Mouse (Mus musculus): ENCODE results near the gene Tomm22. TPM values are rescaled to one million over a fixed set of nuclear protein-coding genes. Genes with fewer than 3 reads are reported as not detected.

Tomm22 gene
- 220 and 251 TPM in 2 replicates for polyA plus RNA-seq (2015; fragmentation: Nextera tagmentation; extraction: Ambion mirVana)

DNA sequence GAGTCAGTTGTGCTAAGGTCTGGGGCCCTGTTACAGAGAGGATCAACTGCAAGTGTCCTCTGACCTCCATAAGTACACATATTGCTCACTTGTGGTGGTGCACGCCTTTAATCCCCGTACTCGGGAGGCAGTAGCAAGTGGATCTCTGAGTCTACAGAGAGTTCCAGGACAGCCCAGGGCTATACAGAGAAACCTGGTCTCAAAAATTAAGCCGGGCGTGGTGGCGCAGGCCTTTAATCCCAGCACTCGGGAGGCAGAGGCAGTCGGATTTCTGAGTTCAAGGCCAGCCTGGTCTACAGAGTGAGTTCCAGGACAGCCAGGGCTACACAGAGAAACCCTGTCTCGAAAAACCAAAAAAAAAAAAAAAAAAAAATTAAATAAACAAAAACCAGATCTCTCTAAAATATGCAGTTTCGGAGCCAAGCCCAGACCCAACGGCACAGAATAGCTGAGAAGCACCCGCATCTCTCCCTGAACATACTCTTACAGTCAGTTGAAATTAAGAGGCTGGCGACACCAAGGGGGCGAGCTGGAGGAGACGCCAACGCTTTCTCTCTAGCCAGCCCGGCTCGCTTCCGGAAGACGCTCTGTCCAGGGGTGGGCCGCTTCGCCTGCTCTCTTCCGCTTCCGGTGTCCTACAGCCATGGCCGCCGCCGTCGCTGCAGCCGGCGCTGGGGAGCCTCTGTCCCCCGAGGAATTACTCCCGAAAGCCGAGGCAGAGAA, at the start of gene Tomm22:
Tomm22 (plus strand) TSS at position 613 of the 723 bp plus-strand sequence.
- Histone ChIP-seq H3K4me2 (ENCODE audit: low read length) (peak within 1 kb of the TSS; percentile 57), H3K36me3 (ENCODE audit: control insufficient read depth, insufficient read depth, low read length) (peaks cover 31% of the 10 kb centered on the region), H3K9ac (ENCODE audit: low read depth, low read length) (peak within 1 kb of the TSS; percentile 80), H3K9me3 (ENCODE audit: control insufficient read depth, low read length) (no peaks in the 10 kb centered on the region), H3K27me3 (replicated peaks; ENCODE audit: control insufficient read depth, insufficient read depth, low read length) (no peaks in the 10 kb centered on the region), H3K27ac (ENCODE audit: low read depth, low read length) (peak within 1 kb of the TSS; percentile 45; the same call in 1 of the 2 replicates), H3K4me1 (ENCODE audit: control insufficient read depth, insufficient read depth, low read depth, low read length) (peaks cover 7% of the 10 kb centered on the region), H3K4me3 (ENCODE audit: low read length) (peak within 1 kb of the TSS; percentile 71)
- ATAC-seq: peak; percentile 98
- 19% methylated on average over 32 of the region's 33 CpGs for WGBS

- H3K27ac ChIP-seq (ENCODE audit: low read depth, low read length): no peak overlapping the region
- WGBS: 83% methylated on average over 2 of the region's 2 CpGs
- H3K36me3 ChIP-seq (ENCODE audit: control insufficient read depth, insufficient read depth, low read length): peaks cover 33% of the 10 kb centered on the region
Measured at GRCm38 (mm10) chr15:79630471-79630870, 40.2 kb upstream of the Tomm22 start.

DNA sequence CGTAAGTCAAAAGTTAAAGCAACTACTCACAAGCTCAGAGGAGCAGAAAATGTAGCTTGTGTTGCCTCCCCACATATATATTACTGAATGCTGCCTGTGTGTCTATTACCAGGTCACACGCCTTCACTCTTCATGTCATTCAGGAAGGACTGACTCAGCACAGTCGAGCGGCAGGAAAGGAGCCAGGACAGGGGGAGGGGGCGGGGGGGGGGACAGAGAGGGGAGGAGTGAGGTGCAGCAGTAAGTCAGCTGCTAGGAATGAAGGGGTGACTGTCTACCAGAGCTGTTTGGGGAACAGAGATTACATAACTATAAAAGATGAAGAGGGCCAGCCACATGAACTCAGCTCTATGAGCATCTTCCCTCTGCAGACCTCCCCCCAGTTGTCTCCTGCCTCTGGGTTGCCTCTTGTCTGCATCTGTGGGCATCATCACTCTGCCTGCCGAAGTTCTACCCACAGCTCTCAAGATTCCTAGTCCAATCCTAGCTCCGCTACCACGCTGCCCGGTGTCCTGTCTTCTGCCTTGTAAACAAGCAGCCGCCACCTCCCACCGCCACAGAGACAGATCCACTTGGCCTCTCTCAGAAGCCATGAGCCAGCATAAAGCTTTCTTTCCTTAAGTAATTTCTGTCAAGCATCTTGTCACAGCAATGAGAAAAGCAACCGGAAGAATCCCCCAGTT, 29.4 kb upstream of the Tomm22 start:
- WGBS: 75% methylated on average over 12 of the region's 12 CpGs

More at GRCm38 (mm10) chr15:79630471-79630870, 40.2 kb upstream of the Tomm22 start:
- no peak overlapping the region for H3K4me2 ChIP-seq (ENCODE audit: low read length)
- no peaks in the 10 kb centered on the region for H3K9me3 ChIP-seq (ENCODE audit: control insufficient read depth, low read length)
- H3K9ac ChIP-seq (ENCODE audit: low read depth, low read length): no peak overlapping the region
- no peak for ATAC-seq
- no peak overlapping the region for H3K4me3 ChIP-seq (ENCODE audit: low read length)
- H3K27me3 ChIP-seq (replicated peaks; ENCODE audit: control insufficient read depth, insufficient read depth, low read length): no peaks in the 10 kb centered on the region
- no peaks in the 10 kb centered on the region for H3K4me1 ChIP-seq (ENCODE audit: control insufficient read depth, insufficient read depth, low read depth, low read length)

GRCm38 (mm10) chr15:79645483-79645882, 25.2 kb upstream of the Tomm22 start:
- Histone ChIP-seq H3K4me2 (ENCODE audit: low read length) (no peak overlapping the region), H3K27ac (ENCODE audit: low read depth, low read length) (no peak overlapping the region), H3K4me3 (ENCODE audit: low read length) (no peak overlapping the region), H3K36me3 (ENCODE audit: control insufficient read depth, insufficient read depth, low read length) (peaks cover 18% of the 10 kb centered on the region), H3K9ac (ENCODE audit: low read depth, low read length) (no peak overlapping the region), H3K9me3 (ENCODE audit: control insufficient read depth, low read length) (no peaks in the 10 kb centered on the region), H3K27me3 (replicated peaks; ENCODE audit: control insufficient read depth, insufficient read depth, low read length) (no peaks in the 10 kb centered on the region), H3K4me1 (ENCODE audit: control insufficient read depth, insufficient read depth, low read depth, low read length) (no peaks in the 10 kb centered on the region)
- no peak for ATAC-seq
- 91% methylated on average over 2 of the region's 2 CpGs for WGBS

More for the DNA sequence above, 29.4 kb upstream of the Tomm22 start:
- Histone ChIP-seq H3K27me3 (replicated peaks; ENCODE audit: control insufficient read depth, insufficient read depth, low read length) (no peaks in the 10 kb centered on the region), H3K27ac (ENCODE audit: low read depth, low read length) (no peak overlapping the region), H3K9me3 (ENCODE audit: control insufficient read depth, low read length) (no peaks in the 10 kb centered on the region), H3K4me1 (ENCODE audit: control insufficient read depth, insufficient read depth, low read depth, low read length) (no peaks in the 10 kb centered on the region), H3K4me2 (ENCODE audit: low read length) (no peak overlapping the region), H3K4me3 (ENCODE audit: low read length) (no peak overlapping the region), H3K9ac (ENCODE audit: low read depth, low read length) (no peak overlapping the region), H3K36me3 (ENCODE audit: control insufficient read depth, insufficient read depth, low read length) (peaks cover 15% of the 10 kb centered on the region; the same call in 1 of the 2 replicates)
- ATAC-seq: no peak

- H3K4me2 ChIP-seq (ENCODE audit: low read length): no peak overlapping the region
- H3K36me3 ChIP-seq (ENCODE audit: control insufficient read depth, insufficient read depth, low read length): peaks cover 14% of the 10 kb centered on the region
- H3K4me3 ChIP-seq (ENCODE audit: low read length): no peak overlapping the region
- no peak overlapping the region for H3K9ac ChIP-seq (ENCODE audit: low read depth, low read length)
- 92% methylated on average over 12 of the region's 12 CpGs for WGBS
- H3K9me3 ChIP-seq (ENCODE audit: control insufficient read depth, low read length): no peaks in the 10 kb centered on the region
- no peak overlapping the region for H3K27ac ChIP-seq (ENCODE audit: low read depth, low read length)
- no peak for ATAC-seq
- no peaks in the 10 kb centered on the region for H3K27me3 ChIP-seq (replicated peaks; ENCODE audit: control insufficient read depth, insufficient read depth, low read length)
- H3K4me1 ChIP-seq (ENCODE audit: control insufficient read depth, insufficient read depth, low read depth, low read length): no peaks in the 10 kb centered on the region
Measured at GRCm38 (mm10) chr15:79648130-79648529, 22.5 kb upstream of the Tomm22 start.

DNA sequence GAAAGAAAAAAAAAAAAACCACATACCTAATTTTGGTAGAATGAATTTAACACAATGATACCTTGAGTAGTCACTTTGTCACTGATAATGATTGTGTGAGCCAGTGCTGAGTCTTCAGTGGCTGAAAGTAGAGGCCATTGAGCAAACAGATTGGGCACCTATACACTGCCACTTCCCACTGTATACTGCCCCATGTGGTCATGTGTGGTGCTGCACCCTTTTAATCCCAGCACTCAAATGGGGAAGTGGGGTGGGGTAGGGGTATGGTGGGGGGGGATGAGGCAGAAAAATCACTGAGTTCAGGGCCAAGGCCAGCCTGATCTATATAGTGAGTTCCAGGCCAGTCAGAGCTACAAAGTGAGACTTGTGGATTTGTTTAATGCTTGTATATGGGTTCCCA, 20.1 kb upstream of the Tomm22 start:
- Histone ChIP-seq H3K27me3 (replicated peaks; ENCODE audit: control insufficient read depth, insufficient read depth, low read length) (no peaks in the 10 kb centered on the region), H3K9ac (ENCODE audit: low read depth, low read length) (no peak overlapping the region), H3K27ac (ENCODE audit: low read depth, low read length) (no peak overlapping the region), H3K4me3 (ENCODE audit: low read length) (no peak overlapping the region), H3K4me2 (ENCODE audit: low read length) (no peak overlapping the region), H3K36me3 (ENCODE audit: control insufficient read depth, insufficient read depth, low read length) (peaks cover 9% of the 10 kb centered on the region), H3K4me1 (ENCODE audit: control insufficient read depth, insufficient read depth, low read depth, low read length) (no peaks in the 10 kb centered on the region), H3K9me3 (ENCODE audit: control insufficient read depth, low read length) (no peaks in the 10 kb centered on the region)
- no peak for ATAC-seq

- Histone ChIP-seq H3K27me3 (replicated peaks; ENCODE audit: control insufficient read depth, insufficient read depth, low read length) (no peaks in the 10 kb centered on the region), H3K9ac (ENCODE audit: low read depth, low read length) (no peak overlapping the region), H3K4me1 (ENCODE audit: control insufficient read depth, insufficient read depth, low read depth, low read length) (no peaks in the 10 kb centered on the region; the same call in 1 of the 2 replicates), H3K36me3 (ENCODE audit: control insufficient read depth, insufficient read depth, low read length) (peaks cover 7% of the 10 kb centered on the region), H3K27ac (ENCODE audit: low read depth, low read length) (no peak overlapping the region), H3K4me3 (ENCODE audit: low read length) (no peak overlapping the region), H3K4me2 (ENCODE audit: low read length) (no peak overlapping the region), H3K9me3 (ENCODE audit: control insufficient read depth, low read length) (no peaks in the 10 kb centered on the region)
- ATAC-seq: no peak
- 77% methylated on average over 4 of the region's 4 CpGs for WGBS
Measured at GRCm38 (mm10) chr15:79651481-79651880, 19.2 kb upstream of the Tomm22 start.

- no peak for ATAC-seq
- Histone ChIP-seq H3K27me3 (replicated peaks; ENCODE audit: control insufficient read depth, insufficient read depth, low read length) (no peaks in the 10 kb centered on the region), H3K9ac (ENCODE audit: low read depth, low read length) (no peak overlapping the region), H3K9me3 (ENCODE audit: control insufficient read depth, low read length) (no peaks in the 10 kb centered on the region), H3K27ac (ENCODE audit: low read depth, low read length) (no peak overlapping the region), H3K4me3 (ENCODE audit: low read length) (no peak overlapping the region), H3K36me3 (ENCODE audit: control insufficient read depth, insufficient read depth, low read length) (no peaks in the 10 kb centered on the region), H3K4me1 (ENCODE audit: control insufficient read depth, insufficient read depth, low read depth, low read length) (peaks cover 5% of the 10 kb centered on the region), H3K4me2 (ENCODE audit: low read length) (no peak overlapping the region)
- 80% methylated on average over 14 of the region's 14 CpGs for WGBS
Measured at GRCm38 (mm10) chr15:79656451-79656850, 14.2 kb upstream of the Tomm22 start.

DNA sequence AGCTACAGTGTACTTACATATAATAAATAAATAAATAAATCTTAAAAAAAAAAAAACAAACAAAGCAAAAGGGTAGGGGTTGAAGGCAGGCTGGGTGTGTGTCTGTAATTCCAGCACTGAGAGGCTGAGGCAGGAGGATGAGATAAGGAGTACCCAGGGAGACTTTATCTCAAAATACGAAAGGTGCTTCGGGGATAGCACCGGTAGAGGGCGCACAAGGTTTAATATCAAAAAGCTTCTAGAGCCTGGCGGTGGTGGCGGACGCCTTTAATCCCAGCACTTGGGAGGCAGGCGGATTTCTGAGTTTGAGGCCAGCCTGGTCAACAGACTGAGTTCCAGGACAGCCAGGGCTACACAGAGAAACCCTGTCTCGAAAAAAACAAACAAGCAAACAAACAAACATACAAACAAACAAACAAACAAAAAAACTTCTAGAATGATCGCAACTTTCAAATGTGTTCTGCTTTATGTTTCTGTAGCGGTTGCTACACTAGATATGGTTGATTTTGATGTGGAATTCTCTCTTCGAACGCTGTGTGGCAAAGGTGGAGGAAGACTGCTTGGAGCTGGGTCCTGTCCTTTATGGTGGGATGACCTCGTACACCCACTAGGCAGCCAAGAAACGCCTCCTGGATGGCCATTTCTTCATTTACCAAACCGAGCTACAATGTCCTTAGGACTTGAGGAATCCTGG, 12.7 kb upstream of the Tomm22 start:
- WGBS: 5% methylated on average over 16 of the region's 16 CpGs

More for the DNA sequence above, 12.7 kb upstream of the Tomm22 start:
- Histone ChIP-seq H3K27ac (ENCODE audit: low read depth, low read length) (peak overlapping the region; percentile 98), H3K4me2 (ENCODE audit: low read length) (peak overlapping the region; percentile 94), H3K4me3 (ENCODE audit: low read length) (peak overlapping the region; percentile 92), H3K36me3 (ENCODE audit: control insufficient read depth, insufficient read depth, low read length) (no peaks in the 10 kb centered on the region; the same call in 1 of the 2 replicates), H3K27me3 (replicated peaks; ENCODE audit: control insufficient read depth, insufficient read depth, low read length) (no peaks in the 10 kb centered on the region), H3K9me3 (ENCODE audit: control insufficient read depth, low read length) (no peaks in the 10 kb centered on the region), H3K9ac (ENCODE audit: low read depth, low read length) (peak overlapping the region; percentile 86), H3K4me1 (ENCODE audit: control insufficient read depth, insufficient read depth, low read depth, low read length) (peaks cover 5% of the 10 kb centered on the region)
- ATAC-seq: peak; percentile 32

Measured in hindbrain, embryonic 16.5 days (tissue).